Mouse (Mus musculus) urinary bladder, adult 2 months (tissue): ENCODE measurements at regions not wholly inside any gene's neighbourhood (a gene's known extent, or its start where the extent isn't known, plus 50 kb on each side); places are given as distances from the start of the nearest gene placed in this dataset.
A peak's percentile ranks its signal among the peaks of the same experiment; 100 is the strongest.

ENCODE experiments used
- DNase-seq: peaks from one replicate; pipeline ENCODE4 v3.0.0; 2022; ENCODE audit warnings: low spot score

GRCm38 (mm10) chr9:41321521-41321920, 160.0 kb upstream of the Ubash3b start:
- DNase-seq = no peak

- DNase-seq = no peak
Observed at GRCm38 (mm10) chr9:41319066-41319465, 157.6 kb upstream of the Ubash3b start.

- DNase-seq = no peak
Observed at GRCm38 (mm10) chr9:41306229-41306628, 144.7 kb upstream of the Ubash3b start.

- no peak for DNase-seq
Observed at GRCm38 (mm10) chr9:41303494-41303828, 142.0 kb upstream of the Ubash3b start.

- DNase-seq = no peak
Observed at GRCm38 (mm10) chr9:41302809-41303493, 141.5 kb upstream of the Ubash3b start.

- no peak for DNase-seq
Observed at GRCm38 (mm10) chr9:41286145-41286468, 124.6 kb upstream of the Ubash3b start.

GRCm38 (mm10) chr9:41285266-41286144, 124.0 kb upstream of the Ubash3b start:
- DNase-seq = no peak

GRCm38 (mm10) chr9:41277726-41278125, 116.2 kb upstream of the Ubash3b start:
- no peak for DNase-seq

- no peak for DNase-seq
Observed at GRCm38 (mm10) chr9:41273839-41274271, 112.4 kb upstream of the Ubash3b start.

- DNase-seq = no peak
Observed at GRCm38 (mm10) chr9:41273171-41273781, 111.8 kb upstream of the Ubash3b start.

- DNase-seq = no peak
Observed at GRCm38 (mm10) chr9:41272596-41272995, 111.1 kb upstream of the Ubash3b start.

- DNase-seq = no peak
Observed at GRCm38 (mm10) chr9:41268112-41268511, 106.6 kb upstream of the Ubash3b start.

GRCm38 (mm10) chr9:41264485-41264884, 103.0 kb upstream of the Ubash3b start:
- DNase-seq = no peak

GRCm38 (mm10) chr9:41257244-41257643, 95.7 kb upstream of the Ubash3b start:
- DNase-seq = no peak

GRCm38 (mm10) chr9:41242372-41242771, 80.9 kb upstream of the Ubash3b start:
- DNase-seq = no peak

GRCm38 (mm10) chr9:41239097-41239451, 77.6 kb upstream of the Ubash3b start:
- no peak for DNase-seq

- no peak for DNase-seq
Observed at GRCm38 (mm10) chr9:41238395-41239096, 77.0 kb upstream of the Ubash3b start.

- no peak for DNase-seq
Observed at GRCm38 (mm10) chr9:41237265-41237664, 75.8 kb upstream of the Ubash3b start.

GRCm38 (mm10) chr9:41229225-41229582, 67.7 kb upstream of the Ubash3b start:
- no peak for DNase-seq

GRCm38 (mm10) chr9:41228425-41229224, 67.1 kb upstream of the Ubash3b start:
- peak; percentile 65 for DNase-seq

GRCm38 (mm10) chr9:41223406-41223805, 61.9 kb upstream of the Ubash3b start:
- DNase-seq = no peak
